Mouse (Mus musculus): ENCODE results near the gene Itgb3bp. TPM values are rescaled to one million over a fixed set of nuclear protein-coding genes. Genes with fewer than 3 reads are reported as not detected.

Itgb3bp gene
- polyA plus RNA-seq, 1 experiment from 2014 or later, result 38.4 TPM

GRCm38 (mm10) chr4:99792365-99792764 is 137.2 kb downstream of the Itgb3bp start:
- no peaks in the 10 kb centered on the region for H3K36me3 ChIP-seq

GRCm38 (mm10) chr4:99773041-99773440 is 156.6 kb downstream of the Itgb3bp start:
- no peaks in the 10 kb centered on the region for H3K9me3 ChIP-seq
- ATAC-seq (ENCODE audit: borderline replicate concordance, extremely low read depth, low FRiP score, low TSS enrichment), result no peak
- no peak overlapping the region for H3K27ac ChIP-seq
- H3K4me3 ChIP-seq, result no peak overlapping the region
- 12% methylated on average over 1 of the region's 1 CpGs for WGBS
- no peaks in the 10 kb centered on the region for H3K4me1 ChIP-seq
- H3K4me2 ChIP-seq, result no peak overlapping the region
- H3K9ac ChIP-seq, result no peak overlapping the region
- H3K27me3 ChIP-seq, result no peaks in the 10 kb centered on the region
- H3K36me3 ChIP-seq, result no peaks in the 10 kb centered on the region

More at GRCm38 (mm10) chr4:99792365-99792764, 137.2 kb downstream of the Itgb3bp start:
- Histone ChIP-seq H3K9ac (no peak overlapping the region), H3K27me3 (no peaks in the 10 kb centered on the region), H3K4me3 (no peak overlapping the region), H3K27ac (no peak overlapping the region), H3K4me1 (no peaks in the 10 kb centered on the region), H3K4me2 (no peak overlapping the region), H3K9me3 (no peaks in the 10 kb centered on the region)
- no peak for ATAC-seq (ENCODE audit: borderline replicate concordance, extremely low read depth, low FRiP score, low TSS enrichment)
- WGBS, result 85% methylated on average over 6 of the region's 6 CpGs

GRCm38 (mm10) chr4:99770555-99770954 is 159.1 kb downstream of the Itgb3bp start:
- Histone ChIP-seq H3K9ac (no peak overlapping the region), H3K9me3 (no peaks in the 10 kb centered on the region), H3K4me3 (no peak overlapping the region), H3K27ac (no peak overlapping the region), H3K36me3 (no peaks in the 10 kb centered on the region), H3K4me1 (no peaks in the 10 kb centered on the region), H3K27me3 (no peaks in the 10 kb centered on the region), H3K4me2 (no peak overlapping the region)
- peak; percentile 64; the same call in 1 of the 2 replicates for ATAC-seq (ENCODE audit: borderline replicate concordance, extremely low read depth, low FRiP score, low TSS enrichment)
- 65% methylated on average over 5 of the region's 5 CpGs for WGBS

GRCm38 (mm10) chr4:99766753-99767152 is 162.9 kb downstream of the Itgb3bp start:
- no peak overlapping the region for H3K4me3 ChIP-seq
- H3K4me1 ChIP-seq, result no peaks in the 10 kb centered on the region
- H3K27me3 ChIP-seq, result no peaks in the 10 kb centered on the region
- no peaks in the 10 kb centered on the region for H3K36me3 ChIP-seq
- H3K4me2 ChIP-seq, result no peak overlapping the region
- WGBS, result 60% methylated on average over 1 of the region's 1 CpGs
- H3K9ac ChIP-seq, result no peak overlapping the region
- no peak overlapping the region for H3K27ac ChIP-seq
- no peak for ATAC-seq (ENCODE audit: borderline replicate concordance, extremely low read depth, low FRiP score, low TSS enrichment)
- no peaks in the 10 kb centered on the region for H3K9me3 ChIP-seq

GRCm38 (mm10) chr4:99766303-99766702 is 163.3 kb downstream of the Itgb3bp start:
- no peak for ATAC-seq (ENCODE audit: borderline replicate concordance, extremely low read depth, low FRiP score, low TSS enrichment)
- H3K27me3 ChIP-seq, result no peaks in the 10 kb centered on the region
- WGBS, result 57% methylated on average over 5 of the region's 5 CpGs
- H3K36me3 ChIP-seq, result no peaks in the 10 kb centered on the region
- no peak overlapping the region for H3K9ac ChIP-seq
- no peak overlapping the region for H3K4me3 ChIP-seq
- no peaks in the 10 kb centered on the region for H3K9me3 ChIP-seq
- no peak overlapping the region for H3K4me2 ChIP-seq
- no peak overlapping the region for H3K27ac ChIP-seq
- H3K4me1 ChIP-seq, result no peaks in the 10 kb centered on the region

GRCm38 (mm10) chr4:99752426-99752825 is 177.2 kb downstream of the Itgb3bp start:
- no peak overlapping the region for H3K4me2 ChIP-seq
- H3K9ac ChIP-seq, result no peak overlapping the region
- no peak overlapping the region for H3K27ac ChIP-seq
- H3K4me1 ChIP-seq, result no peaks in the 10 kb centered on the region
- H3K36me3 ChIP-seq, result peaks cover 5% of the 10 kb centered on the region; the same call in 1 of the 2 replicates
- H3K9me3 ChIP-seq, result no peaks in the 10 kb centered on the region
- H3K27me3 ChIP-seq, result no peaks in the 10 kb centered on the region
- WGBS, result 60% methylated on average over 5 of the region's 5 CpGs
- ATAC-seq (ENCODE audit: borderline replicate concordance, extremely low read depth, low FRiP score, low TSS enrichment), result no peak
- no peak overlapping the region for H3K4me3 ChIP-seq

GRCm38 (mm10) chr4:99739836-99740235 is 189.8 kb downstream of the Itgb3bp start:
- 67% methylated on average over 7 of the region's 7 CpGs for WGBS
- no peaks in the 10 kb centered on the region for H3K9me3 ChIP-seq
- H3K27me3 ChIP-seq, result no peaks in the 10 kb centered on the region
- H3K27ac ChIP-seq, result no peak overlapping the region
- H3K4me3 ChIP-seq, result no peak overlapping the region
- no peak overlapping the region for H3K9ac ChIP-seq
- H3K36me3 ChIP-seq, result no peaks in the 10 kb centered on the region
- H3K4me2 ChIP-seq, result no peak overlapping the region
- H3K4me1 ChIP-seq, result no peaks in the 10 kb centered on the region
- ATAC-seq (ENCODE audit: borderline replicate concordance, extremely low read depth, low FRiP score, low TSS enrichment), result no peak

- Histone ChIP-seq H3K36me3 (peaks cover 33% of the 10 kb centered on the region), H3K4me1 (no peaks in the 10 kb centered on the region), H3K9ac (no peak overlapping the region), H3K27ac (no peak overlapping the region), H3K9me3 (no peaks in the 10 kb centered on the region; the same call in 1 of the 2 replicates), H3K4me2 (no peak overlapping the region), H3K27me3 (no peaks in the 10 kb centered on the region), H3K4me3 (no peak overlapping the region)
- WGBS, result 88% methylated on average over 8 of the region's 8 CpGs
- no peak for ATAC-seq (ENCODE audit: borderline replicate concordance, extremely low read depth, low FRiP score, low TSS enrichment)
Measured at GRCm38 (mm10) chr4:99725914-99726451, 203.6 kb downstream of the Itgb3bp start.

GRCm38 (mm10) chr4:99724331-99724730 is 205.3 kb downstream of the Itgb3bp start:
- Histone ChIP-seq H3K9me3 (no peaks in the 10 kb centered on the region), H3K27me3 (no peaks in the 10 kb centered on the region), H3K36me3 (peaks cover 23% of the 10 kb centered on the region), H3K4me2 (no peak overlapping the region), H3K27ac (no peak overlapping the region), H3K4me1 (no peaks in the 10 kb centered on the region), H3K9ac (no peak overlapping the region), H3K4me3 (no peak overlapping the region)
- WGBS, result 66% methylated on average over 4 of the region's 4 CpGs
- ATAC-seq (ENCODE audit: borderline replicate concordance, extremely low read depth, low FRiP score, low TSS enrichment), result no peak

- H3K27me3 ChIP-seq, result no peaks in the 10 kb centered on the region
- H3K36me3 ChIP-seq, result peaks cover 9% of the 10 kb centered on the region; the same call in 1 of the 2 replicates
- no peak overlapping the region for H3K4me2 ChIP-seq
- H3K9ac ChIP-seq, result no peak overlapping the region
- no peaks in the 10 kb centered on the region for H3K9me3 ChIP-seq
- H3K4me3 ChIP-seq, result no peak overlapping the region
- H3K4me1 ChIP-seq, result peaks cover 10% of the 10 kb centered on the region
- 62% methylated on average over 4 of the region's 4 CpGs for WGBS
- ATAC-seq (ENCODE audit: borderline replicate concordance, extremely low read depth, low FRiP score, low TSS enrichment), result no peak
- no peak overlapping the region for H3K27ac ChIP-seq
Measured at GRCm38 (mm10) chr4:99717905-99718304, 211.7 kb downstream of the Itgb3bp start.

GRCm38 (mm10) chr4:99715783-99716416 is 213.7 kb downstream of the Itgb3bp start:
- Histone ChIP-seq H3K27me3 (no peaks in the 10 kb centered on the region), H3K4me2 (peak overlapping the region; percentile 81), H3K4me3 (peak overlapping the region; percentile 78), H3K9me3 (no peaks in the 10 kb centered on the region), H3K36me3 (peaks cover 6% of the 10 kb centered on the region; the same call in 1 of the 2 replicates), H3K27ac (peak overlapping the region; percentile 67), H3K9ac (peak overlapping the region; percentile 84), H3K4me1 (peaks cover 10% of the 10 kb centered on the region)
- 23% methylated on average over 25 of the region's 25 CpGs for WGBS
- peak; percentile 67; the same call in 1 of the 2 replicates for ATAC-seq (ENCODE audit: borderline replicate concordance, extremely low read depth, low FRiP score, low TSS enrichment)

Measured in lung, embryonic 15.5 days (tissue).